Mouse (Mus musculus) duodenum, adult 2 months (tissue): Measurements from ENCODE around the gene Lilra5. TPM values are rescaled to one million over a fixed set of nuclear protein-coding genes. Genes with fewer than 3 reads are reported as not detected.

ENCODE experiments used
- polyA plus RNA-seq: library from polyadenylated mRNA; depleted of rRNA; stranded (reverse); fragments of >200 nt; gene quantifications from 2 replicates; pipeline ENCODE4 v1.2.3, GENCODE M21; 2012; ENCODE audit warnings: low replicate concordance; rRNA removed

The Lilra5 gene
- 0.06 and 0.07 TPM in 2 replicates for polyA plus RNA-seq

DNA sequence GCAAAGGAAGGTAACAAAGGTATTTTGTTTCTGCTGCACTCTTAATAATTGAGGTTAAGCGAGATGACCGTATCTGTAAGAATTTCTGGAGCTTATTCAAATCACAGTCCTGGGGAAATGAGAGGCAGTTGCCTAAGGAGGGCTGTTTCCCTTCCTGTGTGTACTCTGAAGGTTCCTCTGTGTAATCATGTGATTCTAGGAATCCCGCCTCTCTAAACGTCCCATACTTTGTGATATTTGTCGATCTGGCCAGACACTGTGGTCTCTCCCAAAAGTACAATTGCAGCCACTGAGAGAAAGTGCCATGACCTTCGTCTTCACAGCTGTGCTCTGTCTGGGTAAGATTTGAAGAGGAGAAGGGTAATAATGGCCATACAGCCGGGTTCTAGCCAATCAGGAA, at the start of gene Lilra5:
Gene Lilra5 (plus strand): TSS at position 301 of the 400 bp plus-strand sequence.

Other genes starting within 250 kb of the Lilra5 start
- gene Lair1, start 174.6 kb upstream of the Lilra5 start, polyA plus RNA-seq, result 1.9 and 6.2 TPM in 2 replicates
- gene Ttyh1, start 118.3 kb upstream of the Lilra5 start, polyA plus RNA-seq, result 23.3 and 26.6 TPM in 2 replicates
- 158 and 341 TPM in 2 replicates for gene Leng8, start 100.7 kb upstream of the Lilra5 start, polyA plus RNA-seq
- gene Leng9, start 87.4 kb upstream of the Lilra5 start, polyA plus RNA-seq, result 26.3 and 80.3 TPM in 2 replicates
- 500 and 679 TPM in 2 replicates for gene Cdc42ep5, start 72.9 kb upstream of the Lilra5 start, polyA plus RNA-seq
- gene Ncr1, start 100.0 kb downstream of the Lilra5 start, polyA plus RNA-seq, result 0.07 TPM in 1 of 2 replicates, not detected in the other
- gene Gp6, start 160.0 kb downstream of the Lilra5 start, polyA plus RNA-seq, result 0.02 TPM in 2 replicates
- 11.8 and 13.8 TPM in 2 replicates for gene Rdh13, start 207.9 kb downstream of the Lilra5 start, polyA plus RNA-seq
- gene Eps8l1, start 222.9 kb downstream of the Lilra5 start, polyA plus RNA-seq, result 0.15 and 2.6 TPM in 2 replicates